Mouse (Mus musculus): ENCODE data around the gene Fam209.

The Fam209 gene

GRCm38 (mm10) chr2:172472318-172472717 lies at the start of gene Fam209:
Gene Fam209 (plus strand): TSS chr2:172472520.
- DNase-seq (ENCODE audit: low read depth in 1 of 2, low spot score in 2 of 2), result no peak

GRCm38 (mm10) chr2:172430609-172431008 lies 41.7 kb upstream of the Fam209 start:
- DNase-seq (ENCODE audit: low read depth in 1 of 2, low spot score in 2 of 2), result no peak

DNA sequence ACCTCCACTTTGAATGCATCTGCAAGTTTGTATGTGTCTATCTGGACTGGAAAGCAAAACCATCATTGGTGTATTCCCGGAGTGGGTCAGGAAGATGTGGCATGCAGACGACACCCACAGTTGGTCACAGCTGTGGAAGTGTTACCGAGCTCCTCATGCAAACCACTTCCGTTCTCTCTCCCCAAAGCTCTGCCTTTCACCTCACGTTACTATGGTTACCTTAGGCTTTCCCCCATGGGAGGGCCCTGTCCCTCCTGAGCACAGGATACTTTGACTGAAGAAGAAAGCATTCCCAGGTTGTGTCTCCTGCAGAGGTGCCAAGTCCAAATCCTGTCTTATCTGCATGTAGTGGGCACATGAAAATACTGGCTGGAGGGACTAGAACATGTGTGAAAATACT lies 38.6 kb upstream of the Fam209 start:
- DNase-seq (ENCODE audit: low read depth in 1 of 2, low spot score in 2 of 2), result no peak

- DNase-seq (ENCODE audit: low read depth in 1 of 2, low spot score in 2 of 2), result peak in 1 of 2 experiments; percentile 7
Measured at GRCm38 (mm10) chr2:172437371-172437952, 34.9 kb upstream of the Fam209 start.

DNA sequence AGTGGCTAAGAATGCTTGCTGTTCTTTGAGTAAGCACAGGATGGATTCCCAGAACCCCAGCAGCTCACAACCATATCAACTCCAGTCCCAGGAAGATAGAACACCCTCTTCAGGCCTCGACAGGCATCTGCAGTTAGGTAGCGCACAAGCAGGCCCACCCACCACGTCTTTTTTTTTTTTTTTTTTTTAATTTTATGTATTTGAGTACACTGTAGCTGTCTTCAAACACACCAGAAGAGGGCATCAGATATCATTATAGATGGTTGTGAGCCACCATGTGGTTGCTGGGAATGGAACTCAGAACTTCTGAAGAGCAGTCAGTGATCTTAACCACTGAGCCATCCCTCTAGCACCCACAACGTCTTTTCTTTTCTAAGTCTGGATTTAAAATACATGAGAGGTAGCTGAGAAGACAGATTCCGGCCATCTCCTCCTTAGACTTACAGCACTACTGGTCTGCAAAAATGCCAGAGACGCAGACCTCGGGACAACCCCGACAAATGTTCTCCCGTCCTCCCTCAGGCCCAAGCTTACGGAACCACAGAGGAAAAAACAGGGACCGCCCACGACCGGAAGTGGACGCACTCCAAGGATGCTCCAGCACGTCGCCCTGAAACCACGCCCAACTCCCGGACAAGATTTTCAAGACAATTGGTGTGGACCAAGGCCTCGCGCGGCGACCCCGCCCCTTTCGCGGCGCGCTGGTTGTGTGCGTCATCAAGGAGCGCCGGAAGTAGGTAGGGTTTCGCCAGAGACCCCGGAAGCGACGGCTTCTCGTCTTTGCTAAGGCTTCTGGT lies 32.3 kb upstream of the Fam209 start, which contains the start of gene Rtf2:
TSS of gene Rtf2 (plus strand) at position 714 of the 797 bp plus-strand sequence.
- DNase-seq (ENCODE audit: low read depth in 1 of 2, low spot score in 2 of 2), result peak; percentile 98 to 99

- no peak for DNase-seq (ENCODE audit: low read depth in 1 of 2, low spot score in 2 of 2)
Measured at GRCm38 (mm10) chr2:172440640-172441005, 31.7 kb upstream of the Fam209 start.

- no peak for DNase-seq (ENCODE audit: low read depth in 1 of 2, low spot score in 2 of 2)
Measured at GRCm38 (mm10) chr2:172441176-172441575, 31.1 kb upstream of the Fam209 start.

DNA sequence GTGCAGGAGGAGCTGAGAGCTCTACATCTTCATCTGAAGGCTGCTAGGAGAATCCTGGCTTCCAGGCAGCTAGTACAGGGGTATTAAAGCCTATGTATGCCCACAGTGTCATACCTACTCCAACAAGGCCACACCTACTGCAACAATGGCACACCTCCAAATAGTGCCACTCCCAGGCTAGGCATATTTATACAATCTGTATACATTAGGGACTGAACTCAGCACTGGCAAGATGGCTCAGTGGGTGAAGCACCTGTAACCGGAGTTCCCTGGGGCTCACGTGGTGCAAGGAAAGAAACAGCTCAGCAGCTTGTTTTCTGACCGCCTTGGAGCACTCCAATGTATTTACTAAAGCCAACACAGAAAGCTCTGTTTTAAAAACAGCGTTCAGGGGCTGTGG lies 26.7 kb upstream of the Fam209 start:
- DNase-seq (ENCODE audit: low read depth in 1 of 2, low spot score in 2 of 2), result no peak

DNA sequence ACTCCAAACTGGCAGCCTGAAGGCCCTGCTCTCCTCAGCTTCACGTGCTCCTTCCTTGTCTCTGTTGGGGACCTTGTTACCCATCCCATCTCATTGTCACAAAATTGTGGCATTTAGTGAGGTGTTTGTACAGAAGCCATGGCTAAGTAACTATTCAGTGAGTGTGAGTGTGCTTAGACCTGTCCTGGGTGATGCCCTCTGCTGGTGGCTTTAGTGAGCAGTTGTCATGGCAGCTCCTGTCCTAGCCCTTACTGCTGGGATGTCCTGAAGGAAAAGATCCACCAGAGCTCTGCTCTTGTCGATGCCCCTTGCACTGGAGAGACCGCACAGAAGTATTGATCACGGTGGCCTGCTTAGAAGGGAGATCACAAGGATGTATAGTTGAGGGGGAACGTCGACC lies 25.0 kb upstream of the Fam209 start:
- no peak for DNase-seq (ENCODE audit: low read depth in 1 of 2, low spot score in 2 of 2)

DNA sequence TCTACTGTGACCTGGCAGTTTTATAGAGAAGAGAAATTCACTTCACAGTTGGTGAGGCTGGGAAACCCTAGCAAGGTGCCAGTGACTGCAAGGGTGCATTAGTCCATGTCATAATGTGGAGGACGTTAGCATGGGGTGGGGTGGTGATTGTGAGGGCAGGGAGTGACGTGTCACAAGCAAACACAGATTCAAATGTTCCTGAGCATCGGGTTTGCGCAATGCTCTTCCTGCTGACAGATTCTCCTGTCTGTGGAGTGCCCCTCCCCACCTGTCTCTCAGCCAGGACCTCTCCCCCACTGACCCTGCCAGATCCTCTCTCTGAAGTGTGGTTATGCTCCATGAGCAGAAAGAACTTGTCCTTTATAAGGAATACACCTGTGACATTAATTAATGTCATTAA lies 24.0 kb upstream of the Fam209 start:
- no peak for DNase-seq (ENCODE audit: low read depth in 1 of 2, low spot score in 2 of 2)

GRCm38 (mm10) chr2:172450640-172451039 lies 21.7 kb upstream of the Fam209 start:
- no peak for DNase-seq (ENCODE audit: low read depth in 1 of 2, low spot score in 2 of 2)

DNA sequence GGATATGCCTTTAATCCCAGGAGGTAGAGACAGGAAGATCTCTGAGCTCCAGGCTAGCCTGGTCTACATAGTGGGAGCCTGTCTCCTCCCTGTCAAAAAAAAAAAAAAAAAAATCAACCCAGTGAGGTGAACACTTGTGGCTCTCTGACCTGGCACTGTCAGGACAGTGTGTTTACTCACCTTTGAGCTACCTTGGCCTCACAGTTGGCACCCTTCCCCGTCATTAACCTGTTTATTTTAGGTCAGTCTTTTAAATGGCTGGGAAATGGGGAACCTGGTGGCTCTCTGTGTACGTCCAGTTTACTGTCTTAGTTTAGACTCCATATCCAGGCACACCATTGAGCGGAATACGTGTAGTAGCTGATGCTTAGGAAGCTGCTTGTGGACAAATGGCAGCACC lies 20.3 kb upstream of the Fam209 start:
- DNase-seq (ENCODE audit: low read depth in 1 of 2, low spot score in 2 of 2), result no peak

- no peak for DNase-seq (ENCODE audit: low read depth in 1 of 2, low spot score in 2 of 2)
Measured at GRCm38 (mm10) chr2:172452458-172452857, 19.9 kb upstream of the Fam209 start.

GRCm38 (mm10) chr2:172458496-172458895 lies 13.8 kb upstream of the Fam209 start, which contains the start of gene Gcnt7:
Gene Gcnt7 (minus strand): TSS chr2:172458596.
- DNase-seq (ENCODE audit: low read depth in 1 of 2, low spot score in 2 of 2), result no peak

GRCm38 (mm10) chr2:172460647-172461046 lies 11.7 kb upstream of the Fam209 start:
- DNase-seq (ENCODE audit: low read depth in 1 of 2, low spot score in 2 of 2), result no peak

DNA sequence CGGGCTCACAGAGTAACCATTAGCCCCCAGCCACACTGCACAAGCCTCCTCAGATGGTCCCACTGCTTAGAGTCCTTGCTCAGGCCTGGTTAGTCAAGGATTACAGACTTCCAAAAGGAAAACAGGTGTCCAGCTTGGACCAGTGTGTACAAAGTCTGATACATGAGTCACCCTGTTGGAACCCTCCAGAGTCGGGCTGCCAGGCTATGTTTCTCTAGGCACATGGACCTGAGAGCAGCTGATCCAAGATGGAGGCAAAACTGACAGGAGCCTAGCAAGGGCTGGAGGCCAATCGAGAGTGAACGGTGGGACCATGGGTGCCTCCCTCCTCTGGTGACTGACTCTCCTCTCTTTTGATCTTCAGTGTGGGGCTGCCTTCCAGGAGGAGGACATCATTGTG lies 9.5 kb upstream of the Fam209 start:
- DNase-seq (ENCODE audit: low read depth in 1 of 2, low spot score in 2 of 2), result no peak

DNA sequence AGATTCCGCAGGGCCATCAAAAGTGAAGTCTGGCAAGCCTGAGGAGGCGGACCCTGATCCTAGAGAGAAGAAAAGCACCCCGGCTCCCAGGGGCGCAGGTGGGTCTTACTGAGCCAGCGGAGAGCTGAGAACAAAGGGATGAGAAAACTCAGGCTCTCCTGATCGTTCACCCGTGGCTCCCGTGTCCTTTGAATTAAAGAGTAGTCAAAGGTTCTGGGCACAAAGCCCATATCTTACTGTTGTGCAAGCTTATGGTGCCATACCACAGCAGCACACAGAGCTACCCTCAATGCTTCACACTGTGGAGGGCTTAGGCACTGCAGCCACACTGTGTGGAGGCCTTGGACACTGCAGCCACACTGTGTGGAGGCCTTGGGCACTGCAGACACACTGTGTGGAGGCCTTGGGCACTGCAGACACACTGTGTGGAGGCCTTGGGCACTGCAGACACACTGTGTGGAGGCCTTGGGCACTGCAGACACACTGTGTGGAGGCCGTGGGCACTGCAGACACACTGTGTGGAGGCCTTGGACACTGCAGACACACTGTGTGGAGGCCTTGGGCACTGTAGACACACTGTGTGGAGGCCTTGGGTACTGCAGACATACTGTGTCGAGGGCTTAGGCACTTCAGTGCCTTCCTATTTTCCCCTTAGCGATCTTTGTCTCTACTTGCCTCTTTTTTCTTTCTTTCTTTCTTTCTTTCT lies 5.7 kb upstream of the Fam209 start:
- DNase-seq (ENCODE audit: low read depth in 1 of 2, low spot score in 2 of 2), result no peak

GRCm38 (mm10) chr2:172467206-172467605 lies 5.1 kb upstream of the Fam209 start:
- no peak for DNase-seq (ENCODE audit: low read depth in 1 of 2, low spot score in 2 of 2)

- no peak for DNase-seq (ENCODE audit: low read depth in 1 of 2, low spot score in 2 of 2)
Measured at GRCm38 (mm10) chr2:172468346-172468819, 3.9 kb upstream of the Fam209 start.

GRCm38 (mm10) chr2:172473591-172473990 lies 1.3 kb downstream of the Fam209 start:
- no peak for DNase-seq (ENCODE audit: low read depth in 1 of 2, low spot score in 2 of 2)

DNA sequence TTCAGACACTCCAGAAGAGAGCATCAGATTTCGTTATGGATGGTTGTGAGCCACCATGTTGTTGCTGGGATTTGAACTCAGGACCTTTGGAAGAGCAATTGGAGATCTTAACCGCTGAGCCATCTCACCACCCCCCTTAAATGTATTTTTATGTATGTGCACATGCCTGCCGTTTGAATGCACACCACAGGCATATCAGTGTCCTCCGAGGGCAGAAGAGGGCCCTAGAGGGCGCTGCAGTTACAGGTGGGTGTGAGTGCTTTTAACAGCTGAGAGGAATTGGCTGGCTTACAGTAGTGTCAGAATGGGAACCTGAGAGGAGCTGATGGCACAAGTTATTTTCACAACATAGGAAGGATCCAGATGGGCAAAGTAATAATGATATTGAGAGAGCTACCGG lies 2.6 kb downstream of the Fam209 start:
- DNase-seq (ENCODE audit: low read depth in 1 of 2, low spot score in 2 of 2), result no peak

GRCm38 (mm10) chr2:172476707-172477260 lies 4.5 kb downstream of the Fam209 start:
- DNase-seq (ENCODE audit: low read depth in 1 of 2, low spot score in 2 of 2), result no peak
